Mouse (Mus musculus) frontal cortex, adult 2 months (tissue): ENCODE results near the gene Tspyl4. TPM values are rescaled to one million over a fixed set of nuclear protein-coding genes. Genes with fewer than 3 reads are reported as not detected.
"Not testable (repeated sequence)": the region's sequence is repeated elsewhere in the genome, so short reads cannot be mapped to it uniquely, and the experiment has no call there.

Experiments used
- DNase-seq, 2 experiments: peaks; one replicate each; pipeline ENCODE4 v3.0.0; 2022; ENCODE audit warnings: low spot score in 1 of 2; ENCODE audit errors: extremely low spot score in 1 of 2
- polyA plus RNA-seq: library from polyadenylated mRNA; depleted of rRNA; stranded (reverse); fragments of >200 nt; gene quantifications from 2 replicates; pipeline ENCODE4 v1.2.3, GENCODE M21; 2012; rRNA removed

The Tspyl4 gene
- polyA plus RNA-seq, result 289 and 295 TPM in 2 replicates

DNA sequence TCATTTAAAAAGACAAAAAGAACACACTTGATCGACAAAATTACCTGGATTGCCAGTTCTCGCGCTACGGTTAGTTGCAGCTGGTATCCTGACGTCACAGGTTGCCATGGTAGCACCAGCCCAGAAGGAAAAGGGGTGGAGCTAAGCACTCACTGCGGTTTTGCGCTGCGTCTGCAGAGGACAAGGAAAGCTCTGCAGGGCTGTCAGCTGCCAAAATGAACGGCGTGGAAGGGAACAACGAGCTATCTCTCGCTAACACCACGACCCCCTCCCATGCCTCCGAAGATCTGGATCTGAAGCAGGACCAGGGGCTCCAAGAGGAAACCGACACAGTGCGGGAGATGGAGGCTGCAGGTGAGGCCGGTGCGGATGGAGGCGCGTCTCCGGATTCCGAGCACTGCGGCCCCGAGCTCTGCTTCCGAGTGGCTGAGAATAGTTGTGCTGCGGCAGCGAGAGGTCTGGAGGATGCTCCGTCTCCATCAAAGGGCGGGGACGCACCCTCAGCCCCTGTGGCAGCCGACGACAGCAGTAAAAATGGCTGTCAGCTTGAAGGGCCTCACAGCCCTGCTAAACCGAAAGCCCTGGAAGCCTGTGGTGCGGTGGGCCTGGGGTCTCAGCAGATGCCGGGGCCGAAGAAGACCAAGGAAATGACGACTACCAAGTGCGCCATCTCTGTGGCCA is at the start of gene Tspyl4:
TSS of gene Tspyl4 (plus strand) at position 144 of the 681 bp plus-strand sequence.
- DNase-seq, result peak; percentile 92 to 98

DNA sequence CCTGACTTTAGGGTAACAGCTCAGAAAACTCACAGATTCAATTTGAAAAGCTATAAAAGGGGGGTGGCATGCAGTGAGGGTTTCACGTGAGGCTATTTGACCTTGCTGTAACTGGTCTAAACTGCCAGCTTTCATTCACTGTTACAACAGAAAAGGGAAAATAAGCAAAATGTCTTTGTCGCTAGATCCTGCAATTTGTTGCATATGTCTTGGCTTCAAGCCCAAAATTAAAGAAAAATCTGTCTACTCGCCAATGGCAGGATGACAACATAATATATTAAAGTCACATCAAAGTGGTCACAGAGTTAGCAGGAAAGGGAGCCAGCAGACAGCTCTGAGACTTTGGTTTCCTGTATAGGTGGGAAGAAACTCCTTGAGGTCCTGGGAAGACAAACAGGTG is 49.5 kb upstream of the Tspyl4 start:
- DNase-seq, result no peak

DNA sequence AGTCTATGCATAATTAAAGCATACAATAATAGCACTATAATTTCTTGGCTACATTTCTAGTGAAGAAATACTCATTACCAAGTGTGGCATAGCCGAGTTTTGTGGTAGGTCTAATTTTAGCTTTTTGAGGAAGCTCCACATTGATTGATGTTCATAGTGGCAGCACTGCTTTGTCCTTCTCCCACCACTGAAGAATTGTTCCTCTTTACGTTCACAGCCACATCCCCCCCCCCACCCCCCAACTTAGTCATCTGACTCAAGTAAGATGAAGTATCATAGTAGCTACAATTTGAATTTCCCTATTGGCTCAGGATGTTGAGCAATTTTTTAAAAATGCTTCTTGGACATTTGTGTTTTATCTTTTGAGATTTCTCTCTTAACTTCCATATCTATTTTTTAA is 47.6 kb upstream of the Tspyl4 start:
- DNase-seq, result no peak

DNA sequence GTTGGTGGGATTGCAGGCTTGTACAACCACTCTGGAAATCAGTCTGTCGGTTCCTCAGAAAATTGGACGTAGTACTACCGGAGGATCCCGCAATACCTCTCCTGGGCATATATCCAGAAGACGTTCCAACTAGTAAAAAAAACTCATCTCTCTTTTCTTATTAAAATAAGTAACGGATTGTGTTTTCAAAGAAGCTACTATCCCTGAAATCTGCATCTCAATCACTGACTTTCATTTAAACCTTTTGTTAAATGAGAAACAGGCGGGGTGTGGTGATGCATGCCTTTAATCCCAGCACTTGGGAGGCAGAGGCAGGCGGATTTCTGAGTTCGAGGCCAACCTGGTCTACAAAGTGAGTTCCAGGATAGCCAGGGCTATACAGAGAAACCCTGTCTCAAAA is 44.4 kb upstream of the Tspyl4 start:
- DNase-seq, result not testable (repeated sequence)

DNA sequence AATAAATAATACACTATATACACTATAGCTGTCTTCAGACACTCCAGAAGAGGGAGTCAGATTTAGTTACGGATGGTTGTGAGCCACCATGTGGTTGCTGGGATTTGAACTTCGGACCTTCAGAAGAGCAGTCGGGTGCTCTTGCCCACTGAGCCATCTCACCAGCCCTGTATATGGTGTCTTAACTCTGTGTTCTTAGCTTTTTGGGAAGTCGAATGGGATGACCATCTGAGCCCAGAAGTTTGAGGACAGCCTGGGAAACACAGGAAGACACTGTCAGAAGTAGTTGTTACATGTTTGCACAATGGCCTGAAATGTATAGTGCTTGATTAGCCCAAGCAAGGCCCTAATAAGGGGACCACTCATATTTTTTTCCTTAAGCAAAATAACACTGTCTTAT is 32.1 kb upstream of the Tspyl4 start:
- no peak for DNase-seq

DNA sequence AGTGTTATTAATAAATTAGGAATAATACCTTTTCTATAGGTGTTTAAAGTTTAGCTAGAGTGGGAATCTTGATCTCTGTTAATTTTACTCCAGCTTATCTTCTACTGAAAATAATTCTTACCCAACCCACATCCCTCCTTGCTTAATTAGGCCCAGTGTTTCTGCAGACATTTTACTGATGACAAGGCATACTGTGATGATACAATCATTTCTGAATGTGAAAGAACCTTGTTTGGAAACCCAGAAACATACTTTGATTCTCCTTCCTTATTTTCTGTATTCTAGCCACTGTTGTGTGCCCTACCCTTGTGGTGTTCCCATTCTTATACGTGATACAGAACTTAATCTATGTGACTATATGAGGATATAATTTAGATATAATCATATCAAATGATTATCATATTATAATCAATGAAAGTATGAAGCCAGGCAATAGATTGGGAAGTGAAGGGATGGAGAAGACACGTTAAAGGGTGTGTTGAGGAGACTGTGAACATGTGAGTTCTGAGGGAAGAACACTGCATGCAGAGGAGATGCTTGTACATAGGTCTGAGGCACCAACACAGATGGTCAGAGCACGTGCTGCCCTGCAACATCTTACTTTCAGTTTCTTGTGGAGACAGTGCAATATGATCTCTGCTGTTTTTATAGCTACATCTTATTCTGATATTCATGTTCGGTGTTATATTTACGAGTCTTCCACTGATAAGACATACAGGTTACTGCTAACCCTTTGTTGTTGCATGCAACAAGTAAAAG is 29.8 kb upstream of the Tspyl4 start:
- DNase-seq, result no peak

DNA sequence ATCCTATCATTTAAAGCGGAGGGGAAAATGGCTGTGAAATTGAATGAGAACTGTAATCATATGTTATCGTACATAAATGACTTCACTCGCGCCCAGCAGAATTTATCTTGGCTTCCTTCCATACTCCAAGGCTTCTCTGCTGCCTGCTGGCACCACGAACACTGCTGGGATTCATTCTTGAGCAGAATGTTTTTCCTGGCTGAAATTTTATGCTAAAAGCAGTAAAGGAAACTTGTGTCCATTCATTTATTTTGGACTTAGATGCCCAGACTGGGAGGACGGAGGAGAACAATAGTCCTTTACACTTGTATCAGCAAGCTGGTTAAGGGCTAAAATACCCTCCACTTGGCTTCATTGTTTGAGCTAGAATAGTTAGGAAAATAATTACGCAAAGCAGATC is 25.6 kb upstream of the Tspyl4 start:
- peak in 1 of 2 experiments; percentile 61 for DNase-seq

DNA sequence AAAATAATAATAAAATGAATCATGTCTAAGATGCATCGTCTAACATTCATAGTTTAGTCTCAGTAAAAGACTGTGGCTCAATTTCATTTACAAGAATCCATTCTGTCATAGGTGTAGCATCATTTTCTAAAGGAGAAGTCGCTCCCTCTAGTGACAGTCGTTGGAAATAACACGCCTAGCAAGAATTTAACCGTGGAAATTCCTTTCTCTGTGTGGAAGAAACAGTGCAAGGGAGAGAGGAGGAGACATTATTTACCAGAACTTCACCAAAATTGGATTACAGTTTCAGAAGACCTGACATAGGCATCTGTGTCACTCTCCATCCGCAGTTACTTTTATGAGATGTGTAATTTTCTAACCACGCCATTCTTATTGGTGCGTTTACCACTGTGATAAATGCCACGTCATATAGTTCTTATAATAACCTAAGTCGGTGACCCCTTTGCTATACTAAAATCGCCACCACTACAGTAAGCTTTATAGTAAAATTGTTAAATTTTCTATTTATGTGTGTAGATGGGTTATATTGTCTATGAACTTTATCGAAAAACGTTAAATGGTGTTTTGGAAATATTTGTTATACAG is 16.6 kb upstream of the Tspyl4 start:
- peak in 1 of 2 experiments; percentile 83 for DNase-seq

DNA sequence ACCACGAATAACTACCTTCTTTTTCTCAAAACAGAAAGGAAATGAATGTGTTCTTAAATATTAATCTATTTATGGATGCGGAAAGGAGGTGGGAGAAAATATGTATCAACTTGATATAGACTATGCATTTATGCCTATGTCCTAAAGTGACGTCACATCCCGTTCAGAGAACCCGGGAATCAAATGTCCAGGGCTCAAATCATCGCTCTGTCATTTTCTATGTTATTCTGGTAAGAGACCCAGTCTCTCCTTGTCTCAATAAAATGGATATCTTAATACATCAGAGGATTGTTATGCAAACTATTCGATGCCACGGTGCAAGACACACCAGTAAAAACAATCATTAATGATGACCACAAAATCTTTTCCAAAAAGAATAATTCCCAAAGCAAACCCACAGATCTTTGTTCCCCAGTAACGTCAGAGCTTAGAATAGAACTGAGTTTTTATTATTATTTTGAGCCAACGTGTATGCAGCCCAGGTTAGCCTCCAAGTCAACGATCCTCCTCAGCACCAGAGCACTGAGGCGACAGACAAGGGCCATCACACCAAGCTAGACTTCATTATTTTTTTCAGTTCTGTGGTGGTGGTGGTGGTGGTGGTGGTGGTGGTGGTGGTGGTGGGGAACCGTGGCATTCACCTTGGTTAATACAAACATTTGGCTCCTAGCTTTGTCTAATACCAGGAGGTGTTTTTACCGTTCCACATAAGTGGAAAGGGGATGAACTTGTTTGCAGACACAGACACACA is 15.9 kb upstream of the Tspyl4 start:
- no peak for DNase-seq

DNA sequence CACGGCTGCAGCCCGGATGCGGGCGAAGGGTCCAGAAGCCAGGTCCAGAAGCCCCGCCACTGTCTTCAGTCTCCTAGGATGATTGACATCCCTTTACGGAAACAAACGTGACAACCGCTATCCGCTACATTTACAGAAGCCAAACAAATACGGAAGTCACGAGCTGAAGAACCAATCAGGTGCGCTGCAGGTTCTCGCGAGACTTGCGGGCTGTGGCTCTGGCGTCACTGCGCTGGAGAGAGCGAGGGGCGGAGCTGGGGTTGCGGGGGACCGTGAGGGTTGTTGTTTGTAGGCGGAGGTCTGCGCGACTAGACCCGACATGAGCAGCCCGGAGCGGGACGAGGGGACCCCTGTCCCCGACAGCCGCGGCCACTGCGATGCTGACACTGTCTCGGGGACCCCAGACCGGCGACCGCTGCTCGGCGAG is 15.3 kb upstream of the Tspyl4 start, which contains the start of gene Tspyl1:
TSS of gene Tspyl1 (plus strand) at position 229 of the 427 bp plus-strand sequence.
- DNase-seq, result peak; percentile 96 to 99

DNA sequence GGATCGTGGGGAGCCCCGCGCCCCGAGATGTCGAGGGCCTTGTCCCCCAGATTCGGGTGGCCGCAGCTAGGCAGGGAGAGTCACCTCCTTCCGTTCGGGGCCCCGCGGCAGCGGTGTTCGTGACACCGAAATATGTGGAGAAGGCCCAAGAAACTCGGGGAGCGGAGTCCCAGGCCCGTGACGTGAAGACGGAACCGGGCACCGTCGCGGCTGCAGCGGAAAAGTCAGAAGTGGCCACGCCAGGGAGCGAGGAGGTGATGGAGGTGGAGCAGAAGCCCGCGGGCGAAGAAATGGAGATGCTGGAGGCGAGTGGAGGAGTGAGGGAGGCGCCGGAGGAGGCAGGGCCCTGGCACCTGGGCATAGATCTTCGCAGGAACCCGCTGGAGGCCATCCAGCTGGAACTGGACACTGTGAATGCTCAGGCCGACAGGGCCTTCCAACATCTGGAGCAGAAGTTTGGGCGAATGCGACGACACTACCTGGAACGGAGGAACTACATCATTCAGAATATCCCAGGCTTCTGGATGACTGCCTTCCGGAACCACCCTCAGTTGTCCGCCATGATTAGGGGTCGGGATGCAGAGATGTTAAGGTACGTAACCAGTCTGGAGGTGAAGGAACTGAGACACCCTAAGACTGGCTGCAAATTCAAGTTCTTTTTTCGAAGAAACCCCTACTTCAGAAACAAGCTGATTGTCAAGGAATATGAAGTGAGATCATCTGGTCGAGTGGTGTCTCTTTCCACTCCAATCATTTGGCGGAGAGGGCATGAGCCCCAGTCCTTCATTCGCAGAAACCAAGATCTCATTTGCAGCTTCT is 14.6 kb upstream of the Tspyl4 start:
- no peak for DNase-seq

DNA sequence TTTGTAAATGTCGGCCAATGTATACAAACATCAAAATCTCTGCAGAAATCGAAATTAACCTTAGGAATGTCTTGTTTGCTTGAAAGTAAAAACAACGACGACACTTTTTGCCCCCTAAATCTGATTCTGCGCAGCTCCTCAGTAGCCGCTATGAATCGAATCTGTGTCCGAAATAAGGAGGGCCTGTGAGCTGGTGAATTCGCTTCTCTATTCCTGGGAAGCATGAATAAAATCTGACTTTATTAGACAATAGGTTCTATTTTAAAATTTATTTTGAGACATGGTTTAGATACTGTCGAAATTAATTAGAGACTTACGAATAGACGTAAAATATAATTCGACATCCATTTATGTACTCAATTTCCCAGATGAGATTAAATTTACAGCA is 337 bp upstream of the Tspyl4 start:
- DNase-seq, result no peak

DNA sequence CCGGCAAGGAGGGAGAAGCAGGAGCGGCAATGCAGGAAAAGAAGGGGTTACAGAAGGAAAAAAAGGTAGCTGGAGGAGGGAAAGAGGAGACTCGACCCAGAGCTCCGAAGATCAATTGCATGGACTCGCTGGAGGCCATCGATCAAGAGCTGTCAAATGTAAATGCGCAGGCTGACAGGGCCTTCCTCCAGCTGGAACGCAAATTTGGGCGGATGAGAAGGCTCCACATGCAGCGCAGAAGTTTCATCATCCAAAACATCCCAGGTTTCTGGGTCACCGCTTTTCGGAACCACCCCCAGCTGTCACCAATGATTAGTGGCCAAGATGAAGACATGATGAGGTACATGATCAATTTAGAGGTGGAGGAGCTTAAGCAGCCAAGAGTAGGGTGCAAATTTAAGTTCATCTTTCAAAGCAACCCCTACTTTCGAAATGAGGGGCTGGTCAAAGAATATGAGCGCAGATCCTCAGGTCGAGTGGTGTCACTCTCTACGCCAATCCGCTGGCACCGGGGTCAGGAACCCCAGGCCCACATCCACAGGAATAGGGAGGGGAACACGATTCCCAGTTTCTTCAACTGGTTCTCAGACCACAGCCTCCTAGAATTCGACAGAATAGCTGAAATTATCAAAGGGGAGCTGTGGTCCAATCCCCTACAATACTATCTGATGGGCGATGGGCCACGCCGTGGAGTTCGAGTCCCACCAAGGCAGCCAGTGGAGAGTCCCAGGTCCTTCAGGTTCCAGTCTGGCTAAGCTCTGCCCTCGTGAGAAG is 925 bp downstream of the Tspyl4 start:
- DNase-seq, result no peak

DNA sequence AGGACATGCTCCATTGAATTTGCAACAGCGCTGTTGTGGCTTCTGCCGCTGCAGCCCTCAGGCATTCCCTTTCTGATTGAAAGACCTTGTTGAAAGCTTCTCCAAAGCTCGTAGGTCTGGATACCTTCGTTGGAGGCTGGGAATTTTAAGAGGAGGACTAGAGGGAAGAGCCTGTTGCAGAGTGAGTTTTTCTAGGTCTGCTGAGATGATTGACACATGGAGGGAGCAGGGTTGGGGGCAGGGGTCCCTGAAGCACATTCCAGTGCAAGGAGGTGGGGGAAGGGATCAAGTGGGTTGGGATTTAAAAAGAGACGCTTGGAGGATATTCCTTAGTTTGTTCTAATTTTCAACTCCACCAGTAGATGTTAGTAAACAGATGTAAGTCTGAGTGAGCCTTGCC is 3.1 kb downstream of the Tspyl4 start:
- no peak for DNase-seq

DNA sequence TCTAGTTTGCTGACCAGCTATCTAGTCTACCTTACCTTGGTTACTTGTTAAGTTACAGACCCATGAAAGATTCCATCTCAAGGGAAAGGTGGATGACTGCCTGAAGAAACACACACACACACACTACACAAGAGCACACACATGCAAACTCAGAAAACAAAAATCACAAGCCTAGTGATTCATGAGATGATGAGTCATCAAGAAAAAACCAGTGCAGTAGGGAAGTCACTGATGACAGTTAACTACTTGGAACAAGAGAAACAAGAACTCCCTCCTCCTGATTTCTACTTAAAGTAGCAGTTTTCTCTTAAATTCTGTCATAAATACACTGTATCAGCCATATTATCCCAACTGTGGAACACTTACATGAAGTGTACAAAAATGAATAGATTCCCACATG is 9.8 kb downstream of the Tspyl4 start:
- no peak for DNase-seq

DNA sequence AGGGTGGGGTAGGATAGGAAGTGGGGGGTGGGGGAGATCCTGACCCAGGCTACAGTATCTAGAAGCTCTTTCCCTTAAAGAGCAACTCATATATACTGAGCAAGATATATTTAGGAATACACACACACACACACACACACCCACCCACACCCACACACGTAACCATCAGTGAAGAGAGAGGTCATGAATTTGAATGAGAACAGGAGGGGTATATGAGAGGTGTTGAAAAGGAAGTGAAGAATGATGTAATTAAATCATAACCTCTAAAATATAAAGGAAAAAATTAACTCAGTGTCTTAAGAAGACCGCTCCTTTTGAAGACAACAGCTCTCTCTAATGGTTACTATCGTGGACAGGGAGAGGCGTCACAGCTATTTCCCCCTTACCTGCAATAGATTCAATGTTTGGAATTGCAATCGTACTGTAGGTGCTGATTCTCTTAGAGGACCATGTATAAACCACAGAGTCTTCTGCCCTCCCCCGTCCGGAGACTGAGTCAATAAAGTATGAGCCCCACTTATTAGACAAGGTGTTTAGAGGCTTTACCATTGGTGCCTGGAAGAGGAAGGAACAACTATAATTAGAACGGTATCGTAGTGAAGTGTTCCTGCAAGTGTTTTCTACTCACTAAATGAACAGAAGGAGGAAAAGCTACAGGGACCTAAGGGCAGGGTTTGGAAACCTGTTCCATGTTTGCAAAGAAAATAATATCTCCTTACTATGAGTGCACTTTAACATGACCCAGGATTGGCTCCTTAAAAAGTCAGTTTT is 12.9 kb downstream of the Tspyl4 start:
- no peak for DNase-seq

DNA sequence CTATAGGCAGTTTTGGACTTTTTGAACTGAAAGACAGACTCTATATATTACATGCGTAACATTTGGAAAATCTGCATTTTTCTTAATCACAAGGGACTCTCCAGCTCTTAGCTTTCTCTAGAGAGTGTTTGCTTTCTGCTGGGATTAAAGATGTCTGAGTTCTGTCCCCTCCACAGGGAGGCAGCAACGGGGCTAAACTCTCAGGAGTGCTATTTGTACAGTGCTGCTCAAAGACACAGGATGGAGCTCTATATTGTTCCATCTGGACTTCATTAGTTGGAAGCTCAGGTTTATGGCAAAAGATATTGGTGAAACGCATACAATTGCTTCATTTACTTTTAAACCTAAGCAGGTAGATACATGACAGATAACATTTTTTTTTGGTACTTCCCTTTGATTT is 15.3 kb downstream of the Tspyl4 start:
- no peak for DNase-seq

DNA sequence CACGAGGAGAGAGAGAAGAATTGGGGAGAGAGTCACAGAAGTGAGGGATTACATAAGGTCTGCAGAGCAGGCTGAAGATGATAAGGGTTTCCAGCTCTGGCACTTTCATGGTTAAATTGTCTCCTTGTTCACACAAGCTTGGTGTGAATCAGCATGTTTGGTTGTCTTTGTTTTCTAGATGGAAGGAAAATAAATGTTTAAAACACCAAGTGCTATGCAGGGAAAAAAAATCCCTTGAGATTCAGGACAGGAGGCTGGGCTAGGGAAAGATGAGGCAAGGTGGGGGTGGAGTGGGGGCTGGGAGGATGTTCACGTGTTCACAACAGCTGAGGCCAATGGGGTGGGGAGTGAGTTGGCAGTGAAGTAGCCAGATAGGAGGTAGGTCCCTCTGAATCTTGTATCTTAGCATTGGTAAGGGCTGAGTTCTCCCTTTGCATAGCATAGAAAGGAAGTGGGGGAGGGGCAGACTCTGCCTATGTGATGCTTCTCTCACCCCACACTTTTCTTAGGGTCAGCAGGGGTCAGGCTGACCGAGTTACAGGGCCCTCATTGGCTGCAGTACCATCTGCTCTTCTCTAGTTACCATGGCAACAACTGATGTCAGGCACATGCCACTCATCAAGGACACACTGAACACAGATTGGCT is 19.5 kb downstream of the Tspyl4 start:
- DNase-seq, result peak; percentile 77 to 78
